Mouse (Mus musculus): ENCODE data around the gene Asic2.

GRCm38 (mm10) chr11:81202578-81202977, 765.7 kb downstream of the Asic2 start:
- no peak for TF ChIP-seq CTCF (IDR thresholded peaks at IDR 0.05; ENCODE audit: low read depth)
- no peak for TF ChIP-seq EP300 (IDR thresholded peaks at IDR 0.05; ENCODE audit: low read depth)
